Mouse (Mus musculus) left cerebral cortex, adult 8-10 months (tissue): Measurements from ENCODE around the gene Pold2. TPM values are rescaled to one million over a fixed set of nuclear protein-coding genes. Genes with fewer than 3 reads are reported as not detected.
"Not testable (repeated sequence)": the region's sequence is repeated elsewhere in the genome, so short reads cannot be mapped to it uniquely, and the experiment has no call there.

Experiments used
- DNase-seq, 2 experiments: peaks; one replicate each; pipeline ENCODE4 v3.0.0; 2022; ENCODE audit warnings: low spot score in 2 of 2
- total RNA-seq, 4 experiments: library from RNA; stranded (reverse); gene quantifications; 2 replicates each; pipeline ENCODE4 v1.2.4; 2022

Pold2 gene
- total RNA-seq, 4 experiments from 2014 or later = 22.1 to 26.9 (median 23.4) TPM

DNA sequence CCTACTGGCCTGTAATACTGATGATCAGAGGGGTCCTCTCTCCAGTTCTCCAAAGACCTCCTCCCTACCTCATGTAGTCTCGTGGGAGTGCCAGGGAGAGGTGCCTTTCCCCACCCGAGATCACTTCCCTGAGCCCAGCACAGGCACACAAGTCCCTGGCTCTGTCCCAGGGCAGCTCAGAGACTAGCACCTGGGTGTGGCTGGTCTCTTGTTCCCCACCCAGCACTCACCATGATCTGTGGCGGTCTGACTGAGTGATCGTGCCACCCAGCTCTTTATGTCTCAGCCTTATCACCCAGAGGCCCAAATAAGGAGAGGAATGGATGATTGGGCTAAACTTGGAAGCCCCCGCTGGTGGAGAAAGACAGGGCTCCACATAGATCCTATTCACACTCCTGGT lies 20.4 kb upstream of the Pold2 start, which contains the start of gene Myl7:
Gene Myl7 (minus strand): TSS at position 252 of the 400 bp plus-strand sequence.
- DNase-seq = no peak

DNA sequence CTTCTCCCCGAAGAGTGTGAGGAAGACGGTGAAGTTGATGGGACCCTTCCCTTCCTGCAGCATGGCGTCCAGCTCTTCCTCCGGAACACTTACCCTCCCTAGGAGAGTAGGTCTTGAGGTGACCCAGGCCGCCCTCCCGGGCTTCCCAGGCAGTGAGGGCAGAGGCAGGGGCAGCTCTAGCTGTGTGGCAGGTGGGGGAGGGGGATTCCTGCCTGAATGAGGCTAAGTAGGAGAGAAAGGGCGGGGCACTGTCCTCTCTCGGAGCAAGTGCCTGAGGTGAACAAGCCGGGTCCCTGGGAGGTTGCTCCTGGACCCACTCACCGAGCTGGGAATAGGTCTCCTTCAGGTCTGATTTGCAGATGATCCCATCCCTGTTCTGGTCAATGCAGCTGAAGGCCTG lies 19.7 kb upstream of the Pold2 start:
- no peak for DNase-seq

DNA sequence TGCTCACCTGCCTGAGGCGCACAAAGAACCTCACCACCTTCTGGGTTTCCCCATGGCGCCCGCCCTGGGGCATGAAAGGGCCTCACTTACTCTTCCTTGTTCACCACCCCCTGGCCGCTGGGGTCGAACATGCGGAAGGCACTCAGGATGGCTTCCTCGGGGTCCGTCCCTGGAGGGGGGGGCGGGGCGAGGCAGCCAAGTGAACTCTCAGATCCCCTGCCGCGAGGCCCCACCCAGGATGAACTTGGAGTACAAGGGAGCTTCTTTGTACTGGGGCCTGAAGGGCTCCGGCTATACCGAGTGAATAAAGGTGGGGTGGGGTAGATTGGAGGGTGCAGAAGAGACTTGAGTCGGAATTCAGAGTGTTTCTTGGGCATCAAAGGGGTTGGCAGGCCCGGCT lies 19.1 kb upstream of the Pold2 start:
- no peak for DNase-seq

DNA sequence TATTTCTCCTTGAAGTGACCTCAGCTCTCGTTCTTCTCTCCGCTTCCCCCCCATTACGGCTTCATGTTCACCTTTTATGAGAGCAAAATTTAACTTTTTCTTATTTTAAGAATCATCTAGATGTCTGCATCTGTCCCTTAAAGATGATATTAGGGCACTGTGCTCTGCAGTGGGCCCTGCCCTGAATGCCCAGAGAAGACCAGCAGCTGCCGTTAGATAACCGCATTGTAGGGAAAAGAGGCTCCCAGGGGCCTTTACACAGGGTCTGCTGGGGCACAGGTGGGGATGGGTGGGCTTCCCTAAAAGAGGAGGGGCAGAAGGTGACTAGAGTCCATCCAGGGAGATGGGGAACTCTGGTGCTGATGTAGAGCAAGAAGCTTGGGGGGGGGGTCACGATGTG lies 15.7 kb upstream of the Pold2 start:
- DNase-seq = no peak

DNA sequence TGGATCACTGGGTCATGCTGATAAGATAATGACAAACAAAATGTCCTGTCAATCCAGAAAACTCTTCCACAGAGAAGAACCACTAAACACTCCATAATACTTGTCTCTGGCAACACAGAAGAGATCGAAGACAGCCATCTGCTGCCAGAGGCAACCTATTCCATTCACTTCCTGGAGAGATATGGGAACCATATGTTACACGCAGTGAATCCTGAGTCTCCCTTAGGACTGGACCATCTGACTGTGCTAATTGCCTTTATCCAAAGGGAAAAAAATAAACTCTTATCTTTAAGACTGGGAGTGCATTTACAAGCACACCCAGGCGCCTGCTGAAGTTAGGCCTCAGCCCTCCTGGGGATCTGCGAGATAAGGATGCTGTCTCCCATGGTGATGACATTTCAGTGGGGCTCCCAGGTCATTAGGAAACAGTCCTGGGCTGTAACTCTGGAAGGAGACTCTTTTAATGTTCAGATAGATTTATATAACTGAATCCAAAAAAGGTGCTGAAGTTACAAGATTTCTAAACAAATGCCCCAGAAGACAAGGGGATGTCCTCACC lies 14.8 kb upstream of the Pold2 start:
- DNase-seq = no peak

DNA sequence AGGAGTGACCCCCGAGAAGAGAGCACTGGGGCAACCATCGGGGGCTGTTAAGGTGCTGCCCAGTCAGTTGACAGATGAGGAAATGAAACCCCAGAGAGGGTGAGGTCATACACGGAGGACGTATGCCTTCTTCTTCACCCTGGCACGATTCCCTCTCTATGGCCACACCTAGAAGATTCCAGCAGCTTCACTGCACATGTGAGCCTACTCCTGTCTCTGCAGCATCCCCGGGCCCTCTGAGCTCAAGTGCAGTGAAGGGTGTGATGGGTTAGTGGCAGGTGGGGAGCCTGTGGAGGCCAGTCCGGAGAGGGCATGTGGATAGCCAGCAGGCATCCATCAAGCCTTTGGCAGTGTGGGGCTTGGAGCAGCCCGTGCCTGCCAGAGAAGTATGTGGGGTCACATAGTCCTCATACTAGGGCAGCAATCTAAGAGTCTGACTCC lies 14.1 kb upstream of the Pold2 start:
- DNase-seq = no peak

DNA sequence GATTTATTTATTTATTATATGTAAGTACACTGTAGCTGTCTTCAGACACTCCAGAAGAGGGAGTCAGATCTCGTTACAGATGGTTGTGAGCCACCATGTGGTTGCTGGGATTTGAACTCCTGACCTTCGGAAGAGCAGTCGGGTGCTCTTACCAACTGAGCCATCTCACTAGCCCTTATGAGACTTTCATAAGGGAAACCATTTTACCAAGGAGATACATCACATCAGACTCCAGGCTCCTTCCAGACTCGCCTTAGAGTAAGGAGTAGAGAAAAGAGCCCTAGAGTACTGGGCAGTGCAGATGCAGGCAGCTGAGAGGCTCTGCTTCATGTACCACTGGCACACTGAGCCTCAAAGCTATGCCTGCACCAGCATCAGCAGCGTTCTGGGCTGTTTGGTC lies 10.5 kb upstream of the Pold2 start:
- DNase-seq = not testable (repeated sequence)

DNA sequence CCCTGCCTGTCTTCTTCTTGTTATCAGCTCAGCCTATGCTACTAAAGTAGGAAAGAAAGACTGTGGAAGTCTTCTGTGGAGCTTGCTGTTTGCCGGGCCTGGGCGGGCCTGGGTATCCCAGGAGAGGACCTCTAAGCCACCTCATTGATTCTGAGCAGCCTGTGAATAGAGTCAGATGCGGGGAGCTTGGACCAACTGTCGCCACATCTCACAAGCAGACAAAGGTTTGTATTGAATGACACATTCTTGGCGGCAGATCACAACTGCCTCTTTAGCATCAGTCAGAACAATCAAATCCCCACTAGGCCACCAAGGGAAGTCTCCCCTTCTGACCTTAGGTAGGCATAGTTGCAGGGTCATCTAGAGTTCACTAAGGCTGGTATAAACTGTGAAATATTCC lies 9.2 kb upstream of the Pold2 start:
- DNase-seq = no peak

DNA sequence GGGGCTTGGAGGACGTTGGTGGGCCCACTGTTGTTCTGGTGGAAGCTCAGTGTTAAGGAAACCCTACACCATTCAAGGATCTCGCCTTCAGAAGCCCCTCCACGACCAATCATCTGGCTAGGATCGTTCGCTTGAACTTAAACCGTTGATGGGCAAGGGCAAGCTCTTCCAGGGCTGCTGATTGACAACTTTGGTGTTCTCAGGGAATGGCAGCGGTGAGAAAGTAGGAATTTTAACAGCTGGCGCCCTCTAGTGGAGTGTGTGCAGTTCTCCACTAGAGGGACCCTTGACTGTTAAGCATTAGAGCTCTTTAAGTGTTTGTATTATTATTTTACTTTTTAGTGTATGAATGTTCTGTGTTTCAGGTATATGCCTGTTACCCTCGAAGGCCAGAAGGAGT lies 8.1 kb upstream of the Pold2 start:
- DNase-seq = no peak

DNA sequence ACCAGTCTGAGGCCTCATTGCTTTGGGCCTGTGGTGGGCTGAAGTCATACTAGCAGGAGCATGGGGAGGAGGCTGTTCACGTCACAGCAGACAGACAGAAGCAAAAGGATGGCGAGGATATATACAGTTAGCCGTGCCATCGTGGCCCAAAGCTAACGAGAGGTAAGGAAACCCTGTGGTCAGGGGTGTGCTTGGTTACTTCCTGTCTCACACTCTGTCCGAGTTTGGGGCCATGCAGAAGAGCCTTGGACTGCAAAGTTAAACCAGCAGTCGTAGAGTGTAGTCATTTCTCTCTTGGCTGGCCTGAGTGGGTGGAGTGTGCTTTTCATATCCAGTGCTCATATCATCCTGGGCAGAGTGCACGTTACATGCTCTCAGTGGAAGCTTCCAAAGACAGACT lies 4.4 kb upstream of the Pold2 start:
- no peak for DNase-seq

DNA sequence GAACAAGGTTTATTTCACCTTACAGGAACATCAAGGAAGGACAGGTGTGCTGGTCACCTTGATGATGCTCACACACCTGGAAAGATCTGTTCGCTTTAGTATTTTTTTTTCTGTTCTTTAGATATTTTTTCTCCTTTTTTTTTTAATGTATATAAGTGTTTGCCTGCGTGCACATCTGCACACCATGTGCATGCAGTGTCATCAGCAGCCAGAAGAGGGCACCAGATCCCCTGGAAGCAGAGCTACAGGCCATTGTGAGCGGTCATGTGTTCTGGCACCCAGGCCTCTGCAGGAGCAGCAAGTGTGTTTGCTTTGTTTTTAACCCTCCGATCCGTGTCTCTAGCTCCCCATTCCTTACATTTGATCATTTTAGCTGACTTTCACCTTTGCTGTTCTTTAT lies 1.8 kb upstream of the Pold2 start:
- no peak for DNase-seq

DNA sequence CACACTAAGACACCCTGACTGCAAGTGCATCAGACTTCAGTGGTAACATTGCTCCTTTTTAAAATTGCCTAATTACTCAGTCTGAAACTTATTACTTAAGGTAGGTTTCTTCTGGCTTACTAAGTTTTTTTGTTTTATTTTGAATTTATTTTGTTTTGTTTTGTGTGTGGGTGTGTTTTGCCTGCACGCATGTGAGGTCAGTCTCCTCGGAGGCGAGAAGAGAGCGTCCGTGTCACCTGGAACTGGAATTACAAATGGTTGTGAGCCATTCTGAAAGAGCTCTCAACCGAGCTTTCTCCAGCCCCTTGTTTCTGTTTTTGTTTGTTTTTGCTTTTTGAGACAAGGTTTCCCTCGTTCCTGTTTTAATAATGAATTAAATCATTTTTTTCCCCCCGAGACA lies 569 bp upstream of the Pold2 start:
- no peak for DNase-seq

DNA sequence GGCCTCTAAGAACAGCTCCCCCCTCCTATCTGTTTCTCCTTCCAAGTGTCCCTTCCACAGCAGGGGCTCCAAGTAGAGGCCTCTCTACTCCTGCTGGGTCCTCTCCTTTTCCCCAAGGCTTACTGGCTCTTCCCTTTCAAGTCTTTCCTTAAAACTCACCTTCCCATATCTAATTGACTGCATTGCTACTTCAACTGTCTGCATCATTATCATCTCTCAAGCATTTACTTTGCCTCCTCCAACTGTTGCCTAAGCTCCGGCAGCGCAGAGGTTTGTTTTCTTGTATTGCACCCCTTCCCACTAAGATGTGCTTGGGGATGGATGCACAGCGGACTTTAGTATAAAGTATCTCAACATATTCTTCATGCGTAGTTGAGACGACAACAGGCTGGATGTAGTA lies 671 bp downstream of the Pold2 start:
- no peak for DNase-seq

DNA sequence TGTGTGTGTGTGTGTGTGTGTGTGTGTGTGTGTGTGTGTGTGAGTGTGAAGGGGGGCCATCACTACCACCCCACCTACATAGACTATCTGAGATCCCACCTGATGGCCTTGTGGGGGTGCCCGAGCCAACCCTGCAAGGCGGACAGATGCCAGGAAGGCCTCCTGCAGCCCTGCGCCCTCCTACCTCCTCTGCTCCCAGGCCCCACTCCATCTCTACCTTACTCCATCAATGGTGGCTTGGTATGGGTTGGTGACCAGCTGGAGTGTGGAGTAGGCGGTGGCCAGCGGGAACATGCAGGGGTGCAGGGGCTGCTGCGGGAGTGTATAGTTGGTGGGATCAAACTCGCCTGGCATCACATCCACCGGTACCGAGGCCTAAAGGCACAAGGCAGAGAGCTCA lies 4.9 kb downstream of the Pold2 start:
- DNase-seq = no peak

DNA sequence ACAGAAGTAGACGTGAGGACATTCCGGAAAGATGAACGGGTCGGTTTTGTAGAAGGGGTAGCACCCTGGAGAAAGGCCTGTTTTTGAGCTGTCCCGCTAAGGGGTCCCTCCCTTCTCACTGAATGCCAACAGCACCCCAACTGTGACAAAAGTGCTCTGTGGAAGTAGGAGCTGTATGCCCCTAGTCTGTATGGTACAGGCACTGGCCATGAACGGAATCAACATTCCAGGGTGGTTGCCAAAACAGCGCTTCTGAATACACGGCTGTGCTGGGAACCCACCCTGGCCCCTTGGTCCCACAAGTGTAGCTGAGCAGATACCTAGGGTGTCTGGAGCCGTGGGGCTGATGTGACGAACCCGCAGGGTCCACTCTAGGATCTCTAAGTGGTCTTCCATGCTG lies 5.4 kb downstream of the Pold2 start:
- DNase-seq = no peak

DNA sequence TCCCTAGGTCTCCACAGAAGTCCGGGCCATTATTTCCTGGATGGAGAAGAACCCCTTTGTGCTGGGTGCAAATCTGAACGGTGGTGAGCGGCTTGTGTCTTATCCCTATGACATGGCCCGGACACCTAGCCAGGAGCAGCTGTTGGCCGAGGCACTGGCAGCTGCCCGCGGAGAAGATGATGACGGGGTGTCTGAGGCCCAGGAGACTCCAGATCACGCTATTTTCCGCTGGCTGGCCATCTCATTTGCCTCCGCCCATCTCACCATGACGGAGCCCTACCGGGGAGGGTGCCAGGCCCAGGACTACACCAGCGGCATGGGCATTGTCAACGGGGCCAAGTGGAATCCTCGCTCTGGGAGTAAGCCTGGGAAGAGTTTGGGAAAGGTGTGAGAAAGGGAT lies 8.0 kb downstream of the Pold2 start:
- no peak for DNase-seq

DNA sequence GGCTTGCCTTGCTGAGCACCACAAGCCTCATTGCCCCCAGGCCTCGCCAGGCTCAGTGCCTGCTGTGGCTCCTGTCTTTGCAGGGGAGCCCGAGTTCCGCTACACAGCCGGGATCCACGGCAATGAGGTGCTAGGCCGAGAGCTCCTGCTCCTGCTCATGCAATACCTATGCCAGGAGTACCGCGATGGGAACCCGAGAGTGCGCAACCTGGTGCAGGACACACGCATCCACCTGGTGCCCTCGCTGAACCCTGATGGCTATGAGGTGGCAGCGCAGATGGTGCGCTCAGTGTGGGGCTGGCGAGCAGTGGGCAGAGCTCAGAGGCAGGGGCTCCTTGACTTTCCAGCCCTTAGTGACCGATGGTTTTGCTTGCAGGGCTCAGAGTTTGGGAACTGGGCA lies 8.8 kb downstream of the Pold2 start:
- no peak for DNase-seq

DNA sequence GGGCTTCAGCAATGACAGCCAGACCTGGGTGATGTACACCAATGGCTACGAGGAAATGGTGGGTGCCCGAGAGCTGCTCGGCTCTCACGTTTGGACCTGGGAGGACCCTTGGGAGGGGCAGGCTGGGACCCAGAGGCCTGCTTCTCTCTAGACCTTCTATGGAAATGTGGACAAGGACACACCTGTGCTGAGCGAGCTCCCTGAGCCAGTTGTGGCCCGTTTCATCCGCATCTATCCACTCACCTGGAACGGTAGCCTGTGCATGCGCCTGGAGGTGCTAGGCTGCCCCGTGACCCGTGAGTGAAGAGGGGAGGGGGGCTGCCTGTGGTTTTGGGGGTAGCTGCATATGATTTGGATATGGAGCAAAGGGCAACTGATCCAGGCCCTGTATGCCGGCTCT lies 9.8 kb downstream of the Pold2 start:
- no peak for DNase-seq

DNA sequence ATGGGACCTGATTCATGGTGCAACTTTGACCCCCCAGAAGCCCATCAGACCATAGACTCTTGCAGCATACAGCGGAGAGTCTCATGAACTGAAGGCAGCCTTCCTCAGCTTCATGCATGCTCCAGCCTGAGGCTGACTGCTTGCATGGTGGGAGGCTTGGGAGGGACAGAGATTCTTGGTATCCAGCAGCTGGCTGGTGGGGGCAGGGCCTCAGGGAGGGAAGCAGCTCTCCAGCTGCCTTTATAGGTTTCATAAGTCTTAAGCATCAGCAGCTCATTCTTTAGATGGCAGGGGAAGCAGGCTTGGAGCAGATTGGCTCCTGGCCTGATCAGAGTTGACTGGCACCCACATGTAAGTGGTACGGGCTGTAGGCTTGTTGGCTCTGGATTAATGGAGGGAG lies 10.9 kb downstream of the Pold2 start:
- DNase-seq = no peak

DNA sequence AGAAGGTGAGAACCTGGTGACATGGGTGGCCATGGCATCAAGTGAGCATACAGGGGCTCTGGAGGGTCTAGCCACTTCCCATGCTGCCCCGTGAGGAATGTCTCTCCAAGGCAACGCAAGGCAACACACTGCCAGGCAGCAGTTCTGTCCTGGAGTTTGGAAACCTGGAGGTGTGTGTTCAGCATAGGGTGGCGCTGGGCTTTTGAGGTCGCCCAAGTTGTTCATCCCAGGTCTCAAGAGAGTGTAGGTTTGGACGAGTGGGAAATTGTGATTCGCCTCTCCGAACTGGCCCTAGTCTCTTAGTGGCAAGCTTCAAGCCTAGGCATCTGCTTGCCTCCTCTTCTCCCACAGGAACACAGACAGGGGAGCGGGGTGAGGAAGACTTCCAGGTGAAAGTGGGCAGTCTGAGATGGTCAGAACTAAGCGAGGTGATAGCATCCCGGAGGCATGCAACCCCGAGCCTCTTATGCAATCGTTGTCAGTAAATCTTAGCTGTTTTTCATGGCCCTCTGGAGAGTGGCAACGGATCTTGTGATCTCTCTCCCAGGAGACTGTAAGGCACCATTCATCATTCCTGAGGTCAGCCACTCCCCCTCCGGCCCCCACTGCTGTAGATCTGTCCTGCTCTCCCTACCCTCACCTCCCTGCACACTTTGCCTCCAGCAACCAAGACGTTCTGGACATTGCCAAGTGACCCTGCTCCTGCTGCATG lies 15.5 kb downstream of the Pold2 start:
- DNase-seq = no peak

DNA sequence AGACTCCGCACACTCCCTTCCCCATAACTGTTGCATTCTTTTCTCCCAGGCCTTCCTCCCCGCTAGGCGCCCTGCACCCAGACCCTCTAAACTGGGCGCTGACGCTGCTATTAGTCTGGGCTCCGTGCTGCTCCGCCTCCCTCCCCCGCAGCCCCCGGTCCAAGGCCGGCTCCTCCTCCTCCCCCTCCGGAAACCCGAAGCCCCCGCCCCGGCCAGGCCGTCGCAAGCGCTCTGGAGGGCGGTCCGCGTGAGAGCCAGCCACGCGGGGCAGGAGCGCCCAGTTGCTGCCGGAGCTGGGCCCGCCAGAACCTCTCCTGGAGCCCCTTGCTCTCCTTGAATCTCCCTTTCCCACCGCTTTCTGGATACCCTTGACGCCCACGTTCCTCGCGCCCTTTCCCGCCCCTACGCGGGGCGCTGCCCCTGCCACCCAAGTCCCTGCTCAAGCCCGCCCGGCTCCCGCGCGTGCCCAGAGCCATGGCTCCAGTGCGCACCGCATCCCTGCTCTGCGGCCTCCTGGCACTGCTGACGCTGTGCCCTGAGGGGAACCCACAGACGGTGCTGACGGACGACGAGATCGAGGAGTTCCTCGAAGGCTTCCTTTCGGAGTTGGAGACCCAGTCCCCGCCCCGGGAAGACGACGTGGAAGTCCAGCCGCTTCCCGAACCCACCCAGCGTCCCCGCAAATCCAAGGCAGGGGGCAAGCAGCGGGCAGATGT lies 16.3 kb downstream of the Pold2 start, which contains the start of gene Aebp1:
Gene Aebp1 (plus strand): TSS at position 270 of the 716 bp plus-strand sequence.
- DNase-seq = no peak

DNA sequence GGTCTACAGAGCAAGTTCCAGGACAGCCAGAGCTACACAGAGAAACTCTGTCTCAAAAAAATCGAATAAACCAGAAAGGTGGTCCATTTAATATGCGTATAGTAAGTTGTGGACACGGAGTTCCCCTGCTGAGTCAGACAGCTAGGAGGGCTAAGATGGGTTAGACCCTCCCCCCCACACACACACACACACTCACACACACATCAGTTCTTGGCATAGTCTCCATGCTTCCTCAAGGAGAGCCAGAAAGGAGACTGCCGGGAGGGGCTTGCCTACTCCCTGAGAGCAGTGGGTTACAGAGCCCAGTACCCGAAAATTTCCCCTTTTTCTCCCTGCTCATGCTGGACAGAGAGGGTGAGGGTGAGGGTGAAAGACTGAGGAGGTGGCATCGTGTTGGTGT lies 17.5 kb downstream of the Pold2 start:
- DNase-seq = no peak
